Mouse (Mus musculus) skeletal muscle tissue, adult 2 months (tissue): ENCODE results near the gene Mta2.
"Not testable (repeated sequence)": the region's sequence is repeated elsewhere in the genome, so short reads cannot be mapped to it uniquely, and the experiment has no call there.

Experiments
- DNase-seq: peaks from one replicate; pipeline ENCODE4 v3.0.0-alpha.2; 2012; ENCODE audit warnings: low read depth, low spot score

Mta2 gene

DNA sequence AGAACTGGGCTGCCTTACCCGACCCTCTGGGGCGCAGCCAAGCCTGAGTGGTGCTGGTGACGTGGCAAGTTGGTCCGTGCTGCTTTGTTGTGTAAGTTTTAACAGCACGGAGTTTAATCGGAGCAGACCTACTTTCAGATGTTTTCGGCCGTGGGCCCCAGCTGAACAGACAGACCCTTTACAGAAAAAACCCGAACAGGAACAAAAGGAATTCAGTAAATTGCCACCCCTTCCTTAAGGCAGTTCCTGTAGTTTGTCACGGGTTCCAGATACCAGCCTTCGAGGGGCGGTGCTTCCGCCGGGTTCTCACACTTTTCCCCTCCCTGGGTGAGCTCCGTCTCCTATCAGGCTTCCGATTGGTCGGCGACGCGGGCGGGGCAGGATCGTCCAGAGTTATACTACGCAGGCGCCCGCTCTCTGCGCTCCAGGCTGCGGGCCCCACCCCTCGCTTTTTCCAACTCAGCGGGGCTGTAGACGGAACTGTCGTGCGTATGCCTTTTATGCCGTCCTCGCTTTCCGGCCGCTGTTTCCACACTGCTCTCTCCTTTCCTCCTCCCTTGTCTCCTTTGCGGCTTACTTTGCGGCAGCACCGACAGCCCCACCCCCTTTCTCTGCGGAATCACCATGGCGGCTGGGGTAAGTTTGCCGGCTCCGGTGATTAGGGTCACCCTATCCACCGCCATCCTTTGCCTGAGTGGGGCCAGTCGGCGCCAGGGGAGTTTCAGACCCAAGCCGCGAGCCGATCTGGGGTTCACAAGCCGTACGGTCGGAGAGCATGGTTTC lies 25.1 kb downstream of the Mta2 start, which contains the start of gene Eef1g:
Gene Eef1g, plus strand, starts transcription at position 452 of the 783 bp plus-strand sequence.
- peak; percentile 99 for DNase-seq

DNA sequence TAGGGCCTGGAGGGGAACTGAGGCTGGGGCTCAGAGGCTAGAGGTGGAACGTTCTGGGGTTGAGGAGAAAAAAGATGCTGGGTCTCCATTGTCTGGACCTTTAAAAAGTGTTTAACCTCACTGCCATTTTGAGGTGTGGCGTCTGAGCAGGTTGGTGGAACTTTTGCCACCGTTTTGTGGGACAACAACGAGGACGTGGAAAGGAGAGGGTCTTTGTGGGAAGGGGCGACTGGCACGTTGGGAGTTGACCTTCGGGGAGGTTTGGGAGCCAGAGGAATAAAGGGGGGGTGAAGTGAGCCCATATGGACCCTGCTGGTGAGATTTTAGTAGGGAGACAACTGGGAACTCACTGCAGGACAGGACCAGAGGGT lies 25.7 kb downstream of the Mta2 start:
- DNase-seq: no peak

DNA sequence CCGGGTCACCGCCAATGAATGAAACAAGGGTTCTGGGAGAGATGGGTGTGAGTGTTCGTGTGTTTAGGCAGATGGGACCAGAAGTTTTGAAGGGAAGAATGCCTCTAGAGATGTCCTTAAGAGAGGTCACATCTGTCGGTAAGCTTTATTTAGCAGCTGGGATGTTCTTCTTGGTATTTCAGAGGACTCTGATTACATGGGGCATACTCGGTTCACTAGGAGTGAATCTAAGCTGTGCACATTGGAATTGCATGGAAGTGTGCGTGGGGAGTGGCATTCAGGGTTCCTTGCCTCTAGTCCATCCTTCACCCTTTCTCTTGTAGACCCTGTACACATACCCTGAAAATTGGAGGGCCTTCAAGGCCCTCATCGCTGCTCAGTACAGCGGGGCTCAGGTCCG lies 26.2 kb downstream of the Mta2 start:
- DNase-seq: peak; percentile 54

DNA sequence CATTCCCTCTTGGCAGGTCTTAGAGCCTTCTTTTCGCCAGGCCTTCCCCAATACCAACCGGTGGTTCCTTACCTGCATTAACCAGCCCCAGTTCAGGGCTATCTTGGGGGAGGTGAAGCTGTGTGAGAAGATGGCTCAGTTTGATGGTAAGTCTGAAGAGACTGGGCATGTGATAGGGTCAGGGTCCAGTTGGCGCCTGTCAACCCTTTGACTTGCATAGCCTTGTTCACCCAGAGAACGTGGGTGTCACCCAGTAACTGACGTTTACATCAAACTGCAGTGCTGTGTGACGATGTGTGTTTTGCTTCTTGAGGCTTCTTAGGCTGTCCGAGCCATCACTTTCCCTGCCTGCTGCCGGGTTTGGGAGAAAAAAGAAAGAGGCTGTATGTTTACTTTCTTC lies 30.8 kb downstream of the Mta2 start:
- DNase-seq: not testable (repeated sequence)

DNA sequence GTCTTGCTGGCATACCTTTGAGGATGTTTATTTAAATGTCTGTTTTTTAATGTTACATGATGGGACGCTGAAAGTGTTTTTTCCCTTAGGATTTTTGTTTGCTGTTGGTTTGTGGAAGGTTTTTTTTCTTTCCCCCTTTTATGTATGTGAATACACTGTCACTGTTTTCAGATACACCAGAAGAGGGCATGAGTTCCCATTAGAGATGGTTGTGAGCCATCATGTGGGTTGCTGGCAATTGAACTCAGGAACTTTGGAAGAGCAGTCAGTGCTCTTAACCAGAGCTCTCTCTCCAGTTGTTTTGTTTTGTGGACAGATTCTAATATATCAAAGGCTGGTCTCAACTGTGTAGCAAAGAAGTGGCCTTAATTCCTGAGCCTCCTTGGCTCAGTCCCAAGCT lies 33.0 kb downstream of the Mta2 start:
- DNase-seq: no peak

DNA sequence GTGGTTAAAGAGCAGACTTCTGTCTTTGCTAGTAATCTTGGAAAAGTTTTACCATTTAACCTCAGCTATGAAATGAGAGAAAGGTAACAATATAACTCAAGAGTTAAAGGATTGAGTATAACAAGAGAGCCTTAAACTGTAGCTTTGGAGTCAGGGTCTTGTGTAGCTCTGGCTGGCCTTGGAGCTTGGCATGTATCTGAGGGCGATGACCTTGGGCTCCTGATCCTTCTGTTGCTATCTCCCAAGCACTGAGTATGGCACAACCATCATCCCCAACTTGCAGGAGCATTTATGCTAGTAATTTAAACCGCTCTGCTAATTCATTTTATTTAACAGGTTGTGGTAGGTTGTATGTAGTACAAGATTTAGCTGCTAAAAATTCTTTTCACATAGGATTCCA lies 33.8 kb downstream of the Mta2 start:
- no peak for DNase-seq

DNA sequence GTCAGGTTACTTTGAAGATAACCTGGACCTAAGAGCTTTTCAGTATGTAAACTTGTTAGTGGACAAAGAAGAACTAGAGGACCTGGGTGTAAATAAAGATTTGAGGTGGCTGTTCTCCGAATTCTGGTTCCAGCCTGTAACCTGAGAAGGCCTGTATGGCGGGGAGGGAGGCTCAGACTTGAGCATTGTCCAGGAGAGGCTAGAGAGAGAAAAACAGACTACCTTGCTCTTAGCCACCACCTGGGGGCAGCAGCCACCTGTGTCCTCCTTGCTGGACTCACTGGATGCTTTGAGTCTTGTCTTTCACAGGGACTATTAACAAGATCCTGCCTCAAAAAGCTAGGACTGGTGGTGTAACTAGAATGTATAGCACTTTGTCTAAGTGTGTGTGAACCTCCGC lies 34.9 kb downstream of the Mta2 start:
- peak; percentile 88 for DNase-seq

DNA sequence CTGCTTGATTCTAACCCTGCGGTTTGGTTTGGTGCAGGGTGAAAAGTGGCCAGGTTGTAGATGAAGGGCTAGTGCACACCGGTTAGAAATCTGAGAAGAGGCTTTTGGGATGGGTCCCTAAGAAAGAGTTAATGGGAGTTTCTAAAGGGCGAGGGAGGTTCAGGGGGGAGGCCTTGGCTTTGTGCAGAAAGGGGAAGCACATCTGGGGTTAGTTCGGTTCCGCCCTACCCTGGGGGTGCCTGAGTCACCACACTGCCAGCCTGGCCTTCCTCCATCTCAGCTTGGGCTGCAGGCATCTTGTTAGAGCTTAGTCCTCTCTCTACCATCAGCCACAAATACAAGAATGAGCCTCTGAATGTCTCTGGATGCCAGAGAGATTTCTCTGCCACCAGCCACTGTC lies 39.1 kb downstream of the Mta2 start:
- no peak for DNase-seq

DNA sequence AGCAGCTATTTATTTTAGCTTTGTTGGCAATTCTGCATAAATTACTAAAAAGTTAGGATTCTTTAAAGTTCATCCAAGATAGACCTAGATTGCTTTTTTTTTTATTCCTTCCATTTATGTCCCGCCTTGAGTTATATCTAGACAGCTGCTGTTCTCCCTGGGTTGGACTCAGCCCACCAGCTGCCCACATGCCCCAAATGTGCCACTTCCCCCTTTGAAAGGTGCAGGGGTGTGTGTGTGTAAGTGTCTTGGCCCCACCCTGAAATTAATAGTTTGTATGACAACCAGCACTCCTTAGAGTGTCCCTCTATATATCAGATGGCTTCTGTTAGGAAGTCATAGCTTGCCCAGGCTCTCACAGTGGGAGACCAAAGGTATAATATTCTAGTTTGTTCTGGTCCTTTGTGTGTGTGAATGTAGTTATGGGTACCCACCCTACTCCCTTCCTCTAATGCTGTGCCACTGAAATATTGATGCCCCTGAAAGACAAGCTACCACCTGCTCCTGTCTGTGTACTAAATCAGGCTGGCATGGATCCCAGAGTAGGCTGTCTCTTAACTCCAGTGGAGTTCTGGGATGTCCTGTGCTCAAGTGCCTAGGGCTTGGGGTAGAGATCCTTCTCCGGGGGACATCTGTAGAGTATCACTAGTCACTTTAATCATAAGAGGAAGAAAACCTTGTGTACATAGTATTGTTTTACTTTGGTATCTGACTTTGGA lies 39.9 kb downstream of the Mta2 start:
- DNase-seq: peak; percentile 90

DNA sequence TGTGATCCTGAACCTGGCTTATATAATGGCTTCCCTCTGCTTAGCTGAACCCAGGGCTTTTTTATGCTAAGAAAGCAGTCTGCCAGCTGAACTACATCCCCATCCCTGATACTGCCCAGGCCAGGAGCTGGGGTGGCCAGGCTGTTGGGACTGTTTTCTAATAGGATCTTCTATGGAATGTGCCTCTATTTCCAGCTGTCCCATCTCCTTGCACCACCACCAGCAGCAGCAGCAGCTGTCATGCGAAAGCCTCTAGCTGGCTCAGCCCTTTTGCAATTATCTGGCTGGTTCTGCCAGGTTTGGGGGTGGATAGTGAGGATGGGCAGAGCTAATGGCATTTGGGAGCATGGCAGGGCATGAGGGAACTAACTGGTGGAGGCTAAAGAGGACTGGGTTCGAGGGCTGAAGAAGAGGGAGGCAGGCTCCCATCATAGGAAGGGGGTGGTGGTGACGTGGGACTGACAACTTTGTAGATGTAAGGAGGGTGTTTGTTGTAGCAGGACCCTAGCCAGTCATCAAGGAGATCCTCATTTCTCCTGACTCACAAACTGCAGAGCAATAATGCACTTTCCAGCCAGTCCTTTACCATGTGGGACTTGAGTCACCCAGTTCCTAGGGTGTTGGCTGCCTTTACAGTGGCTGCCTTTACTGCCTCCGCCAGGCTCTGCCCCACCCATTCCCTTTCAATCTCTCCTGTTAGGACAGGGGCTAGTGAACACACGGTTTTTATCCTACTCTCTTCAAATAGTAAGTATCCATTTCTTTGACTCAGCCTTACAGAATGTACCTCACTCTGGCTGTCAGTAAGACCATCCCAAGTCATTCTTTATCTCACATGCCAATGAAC lies 40.9 kb downstream of the Mta2 start:
- no peak for DNase-seq

DNA sequence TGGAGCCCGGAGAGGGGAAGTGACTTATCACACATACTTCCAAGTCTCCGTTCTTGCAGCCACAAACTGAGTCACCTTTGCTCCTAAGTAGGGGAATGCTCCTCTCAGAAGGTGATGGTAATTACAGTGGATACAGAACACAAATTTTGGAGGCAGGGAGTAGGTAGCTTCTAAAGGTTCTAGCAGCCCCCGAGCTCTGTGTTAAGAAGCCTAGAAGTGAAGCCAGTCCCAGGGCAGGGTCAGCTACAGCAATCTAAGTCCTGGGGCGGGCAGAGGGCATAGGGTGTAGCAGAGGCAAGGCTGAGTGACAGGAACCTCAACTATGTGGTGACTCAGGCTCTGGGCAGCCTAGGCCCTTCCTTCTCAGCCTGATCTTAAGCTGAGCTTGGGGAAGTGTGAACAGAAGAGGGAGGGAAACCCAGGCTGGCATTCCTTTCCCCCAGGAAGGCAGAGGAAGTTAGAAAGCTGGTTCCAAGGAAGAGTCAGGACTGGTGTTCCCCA lies 41.5 kb downstream of the Mta2 start:
- peak; percentile 72 for DNase-seq

DNA sequence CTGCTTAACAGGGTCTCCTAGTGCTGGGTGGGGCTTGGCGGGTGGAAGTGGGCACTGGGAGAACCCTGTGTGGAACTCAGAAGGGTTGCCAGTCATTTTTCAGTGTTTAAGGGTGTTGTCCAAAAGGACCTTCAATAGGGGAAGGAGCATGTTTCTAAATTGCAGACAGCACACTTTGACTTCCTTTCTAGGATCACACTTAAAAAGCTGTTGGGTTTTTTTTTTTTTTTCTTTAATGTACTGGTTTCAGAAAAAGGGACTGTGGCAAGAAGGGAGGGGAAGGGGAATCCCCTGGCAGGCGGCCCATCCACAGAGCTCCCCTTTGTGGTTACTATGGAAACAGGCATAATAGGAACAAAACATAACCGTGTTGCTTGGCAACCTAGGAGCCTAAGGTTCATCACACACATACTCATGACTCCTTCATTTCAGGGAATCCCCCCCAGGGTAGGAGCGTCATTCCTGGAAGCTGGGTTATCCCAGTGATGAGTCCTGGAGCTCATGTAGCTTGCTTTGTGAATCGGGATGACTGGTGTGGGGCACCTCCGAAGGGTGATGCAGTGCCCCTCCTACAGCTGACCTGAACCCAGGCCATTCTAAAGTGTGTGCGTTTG lies 42.7 kb downstream of the Mta2 start:
- DNase-seq: peak; percentile 90

DNA sequence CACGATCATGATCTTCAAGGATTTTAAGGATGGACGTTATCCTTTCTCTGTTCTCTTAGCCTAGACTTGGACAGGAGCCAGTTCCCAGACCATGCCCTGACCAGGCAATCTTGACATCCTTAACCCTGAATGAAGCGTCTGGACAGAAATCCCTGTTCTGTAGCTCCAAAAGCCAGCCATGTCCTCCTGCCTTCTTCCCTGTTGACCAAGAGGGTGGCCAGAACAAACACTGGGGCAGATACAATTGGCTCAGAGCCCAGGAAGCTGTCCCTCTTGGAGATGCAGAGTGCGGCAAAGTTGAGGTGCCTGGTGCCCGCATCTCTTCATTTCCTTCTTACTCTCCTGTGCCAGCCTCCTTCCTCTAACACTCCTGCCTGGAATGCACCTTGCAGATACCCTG lies 44.2 kb downstream of the Mta2 start:
- DNase-seq: no peak

DNA sequence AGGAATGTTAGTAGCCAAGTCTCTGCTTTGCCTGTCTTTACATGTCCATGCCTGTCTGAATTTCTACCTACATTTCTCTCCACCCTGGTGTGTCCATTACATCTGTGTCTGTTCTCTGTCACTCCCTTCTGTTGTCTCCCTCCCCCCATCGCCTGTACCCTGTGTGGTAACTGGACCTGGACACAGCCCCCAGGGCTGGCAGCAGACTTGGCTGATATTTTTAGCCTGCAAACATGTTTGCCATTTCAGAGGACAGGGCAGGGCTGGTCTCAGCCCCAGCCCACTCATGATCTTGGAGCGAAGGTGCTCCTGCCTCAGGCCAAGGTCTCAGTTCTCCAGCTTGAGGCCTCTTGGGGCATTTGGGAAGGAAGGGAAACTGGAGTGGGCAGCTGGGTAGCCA lies 46.1 kb downstream of the Mta2 start:
- peak; percentile 85 for DNase-seq

DNA sequence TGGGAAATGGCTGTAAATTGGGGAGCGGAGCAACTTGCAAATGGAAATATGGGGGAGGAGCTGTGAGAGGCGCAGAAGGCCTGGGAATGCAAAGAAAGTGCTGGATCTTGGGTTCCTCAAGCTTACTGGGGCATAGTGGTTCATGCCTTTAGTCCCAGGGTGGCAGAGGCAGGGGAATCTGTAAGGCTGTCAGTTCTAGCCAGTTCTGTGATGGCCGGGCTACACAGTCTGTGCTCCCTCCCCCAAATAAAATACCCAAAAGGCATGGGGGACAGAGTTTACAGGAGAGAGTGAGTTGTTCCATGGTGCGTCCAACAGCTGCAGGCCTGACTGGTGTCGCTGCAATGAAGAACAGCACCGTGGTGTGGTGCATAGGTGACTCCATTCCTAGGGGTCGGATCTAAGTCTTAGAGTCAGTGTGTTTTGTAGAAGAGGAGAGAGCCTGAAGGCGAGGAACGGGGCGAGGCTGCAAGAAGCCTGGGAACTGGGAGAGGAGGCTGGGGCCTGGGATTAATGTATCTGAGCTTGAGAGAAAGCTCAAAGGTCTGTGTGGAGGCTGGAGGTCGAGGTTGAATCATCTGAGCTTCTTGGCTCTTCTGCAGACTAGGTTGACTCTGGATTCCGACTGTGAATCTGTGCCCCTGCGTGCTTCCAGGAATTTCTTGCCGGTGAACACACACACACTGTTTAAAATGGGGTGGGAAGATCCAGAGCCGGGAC lies 46.8 kb downstream of the Mta2 start:
- no peak for DNase-seq

DNA sequence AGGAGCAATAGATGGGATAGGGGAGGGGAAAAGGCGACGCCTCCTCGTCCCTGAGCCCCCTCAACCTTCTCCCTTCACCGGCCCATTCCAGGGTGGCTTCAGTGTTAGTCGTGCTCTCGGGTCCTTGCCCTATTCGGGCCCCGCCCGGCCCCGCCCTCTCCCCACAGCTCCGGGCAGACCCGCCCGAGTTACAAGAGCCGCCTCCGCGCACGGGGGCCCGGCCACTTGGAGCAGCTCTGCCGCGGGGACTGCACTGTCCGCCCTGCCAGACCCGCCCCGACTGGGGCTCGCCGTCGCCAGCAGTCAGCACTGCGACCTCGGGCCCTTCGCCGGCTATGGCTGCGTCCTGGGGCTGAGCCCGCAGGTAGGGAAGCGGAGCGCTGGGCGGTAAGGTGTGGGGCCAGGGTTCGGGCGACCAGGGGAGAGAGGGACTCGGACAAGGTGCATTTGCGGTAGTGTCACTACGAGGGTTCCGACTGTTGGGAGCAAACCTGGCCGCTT lies 47.4 kb downstream of the Mta2 start, which contains the start of gene Ahnak:
Gene Ahnak, plus strand, starts transcription at position 219 of the 501 bp plus-strand sequence.
- DNase-seq: peak; percentile 89

DNA sequence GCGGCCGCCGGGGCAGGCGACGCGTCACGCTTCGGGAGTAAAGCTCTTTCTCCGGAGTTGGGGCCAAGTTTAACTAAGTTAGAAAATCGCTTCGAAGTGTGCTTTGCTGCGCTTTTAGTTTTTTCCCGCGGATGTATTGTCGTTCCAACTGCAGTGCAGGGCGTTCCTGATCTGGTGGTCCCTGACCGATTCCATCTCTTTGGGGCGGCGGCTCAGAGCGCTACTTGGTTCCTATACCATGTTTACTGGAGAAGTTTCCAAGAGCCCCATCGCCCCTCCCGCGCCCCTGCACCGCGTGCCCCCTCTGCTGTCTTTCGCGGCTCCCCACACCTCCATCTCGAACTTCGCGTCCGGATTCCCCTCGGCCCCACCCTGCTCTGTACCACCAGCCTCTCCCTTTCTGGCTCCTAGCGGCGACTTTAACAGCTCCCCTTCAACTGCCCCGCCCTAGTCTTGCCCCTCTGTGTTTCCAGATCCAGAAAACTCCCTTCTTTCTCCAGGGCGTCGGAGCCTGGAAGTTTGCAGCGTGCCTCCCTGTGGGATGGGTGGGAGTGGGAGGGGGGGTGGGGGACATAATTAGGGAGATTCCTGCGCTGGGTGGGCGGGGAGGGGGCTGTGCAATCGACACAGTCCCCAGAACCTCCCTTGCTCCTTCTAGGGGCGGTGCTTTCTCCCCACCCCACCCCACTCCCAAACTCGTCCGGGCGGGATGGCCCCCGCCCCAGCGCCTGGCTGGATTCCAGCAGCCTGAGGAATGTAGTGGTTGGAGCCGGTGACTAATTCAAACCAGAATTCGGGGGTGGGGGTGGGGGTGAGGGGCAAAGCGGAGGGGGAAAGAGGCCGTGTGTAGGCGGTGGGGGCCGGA lies 48.1 kb downstream of the Mta2 start:
- DNase-seq: peak; percentile 91

DNA sequence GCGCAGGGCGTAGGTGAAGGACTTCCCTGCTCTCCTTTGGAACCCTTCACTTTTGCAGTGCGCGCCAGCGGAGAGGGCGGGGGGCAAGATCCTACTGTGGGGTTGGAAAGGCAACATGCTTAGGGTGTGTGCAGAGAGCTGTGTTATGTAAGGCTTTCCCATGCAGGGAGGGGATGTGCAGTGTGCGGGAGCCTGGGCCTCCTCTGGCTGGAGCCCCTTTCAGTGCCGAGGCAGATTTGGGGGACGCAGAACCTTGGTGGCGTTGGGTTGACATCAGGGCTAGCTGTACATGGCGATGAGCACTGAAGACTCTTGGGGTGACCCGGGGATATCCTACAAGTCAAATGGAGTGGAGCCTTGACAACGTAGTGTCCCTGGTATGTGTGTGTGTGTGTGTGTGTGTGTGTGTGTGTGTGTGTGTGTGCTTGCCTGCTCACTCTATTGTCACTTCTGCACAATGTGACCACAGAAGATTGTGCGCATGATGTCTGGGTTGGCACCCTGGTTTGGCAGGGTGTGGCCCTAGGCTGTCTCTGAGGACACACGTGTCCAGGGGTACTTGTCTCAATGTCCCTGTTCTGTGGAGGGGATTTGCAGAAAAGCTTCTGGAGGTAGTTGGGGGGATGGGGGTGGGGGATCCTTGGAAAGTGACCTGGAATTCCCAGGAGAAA lies 48.9 kb downstream of the Mta2 start:
- DNase-seq: peak; percentile 85

DNA sequence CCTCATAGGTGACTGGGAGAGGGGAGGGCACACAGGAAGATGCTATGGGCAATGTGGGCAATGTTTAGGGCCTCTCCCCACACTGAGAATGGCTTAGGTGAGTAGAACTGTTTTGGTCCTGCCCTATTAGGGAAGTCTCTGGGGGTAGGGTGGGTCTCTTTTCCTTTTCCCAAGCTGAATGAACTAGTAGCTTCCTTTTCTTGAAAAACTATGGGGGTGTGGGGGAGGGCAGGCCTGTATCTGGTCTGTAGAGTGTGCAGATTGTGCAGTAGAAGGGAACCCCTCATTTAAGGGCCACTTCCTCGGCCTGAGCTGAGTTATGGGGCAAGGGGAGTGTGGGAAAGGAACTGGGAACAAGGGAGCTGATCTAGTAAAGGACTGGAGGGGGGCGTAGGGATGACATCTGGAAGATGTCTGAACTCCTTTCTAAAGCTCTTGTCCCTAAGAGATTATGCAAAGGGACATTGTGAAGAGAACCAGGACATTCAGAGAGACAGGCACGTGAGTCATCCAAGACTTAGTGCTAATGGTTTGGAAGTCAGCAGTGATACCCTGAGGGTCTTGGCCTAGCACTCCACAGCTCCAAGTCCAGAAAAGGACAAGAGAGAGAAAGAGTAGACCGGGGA lies 49.7 kb downstream of the Mta2 start:
- no peak for DNase-seq
